Mouse (Mus musculus) right cerebral cortex, postnatal 14 days (tissue): ENCODE results near the gene Anapc15-ps.

Experiments
- DNase-seq: peaks from one replicate; pipeline ENCODE4 v3.0.0; 2022

The Anapc15-ps gene

DNA sequence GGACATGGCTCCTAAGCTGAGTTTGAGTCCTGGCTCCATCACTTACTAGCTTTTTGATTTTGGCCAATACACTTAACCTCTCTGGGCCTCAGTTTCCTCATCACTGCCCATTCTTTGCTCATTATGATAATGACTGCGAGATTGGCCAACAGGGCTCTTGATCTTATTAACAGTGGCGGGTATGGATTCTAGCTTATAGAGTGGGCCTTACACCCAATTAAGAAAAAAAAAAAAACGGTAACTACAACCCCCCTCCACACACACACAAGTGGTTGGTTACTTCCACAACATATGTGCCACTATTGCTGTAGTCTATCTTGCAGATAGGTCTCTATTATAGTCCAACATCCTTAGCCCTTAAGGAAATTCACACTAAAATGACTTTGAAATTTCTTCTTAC lies at the start of gene Anapc15-ps:
Gene Anapc15-ps, minus strand, starts transcription at position 101 of the 400 bp plus-strand sequence.
- no peak for DNase-seq

DNA sequence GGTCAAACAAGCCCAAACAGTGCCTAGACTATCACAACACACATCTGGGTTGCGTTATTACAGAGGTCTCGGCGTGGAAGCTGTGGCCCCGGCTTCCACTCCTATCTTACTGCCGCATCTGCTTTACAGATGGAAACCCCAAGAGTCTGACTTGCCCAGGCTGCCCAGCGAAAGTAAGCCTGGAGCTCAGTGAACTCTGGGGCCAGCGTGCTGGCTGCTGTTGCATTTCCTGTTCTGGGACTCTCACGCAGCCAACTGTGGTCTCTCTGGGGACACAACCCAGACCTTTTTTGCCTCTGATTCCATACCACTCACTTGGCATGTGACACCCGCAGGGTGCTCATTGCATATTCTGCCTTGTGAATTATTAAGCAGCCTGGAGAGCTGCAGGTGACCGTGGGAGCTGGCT lies 49.0 kb upstream of the Anapc15-ps start:
- DNase-seq, result no peak

DNA sequence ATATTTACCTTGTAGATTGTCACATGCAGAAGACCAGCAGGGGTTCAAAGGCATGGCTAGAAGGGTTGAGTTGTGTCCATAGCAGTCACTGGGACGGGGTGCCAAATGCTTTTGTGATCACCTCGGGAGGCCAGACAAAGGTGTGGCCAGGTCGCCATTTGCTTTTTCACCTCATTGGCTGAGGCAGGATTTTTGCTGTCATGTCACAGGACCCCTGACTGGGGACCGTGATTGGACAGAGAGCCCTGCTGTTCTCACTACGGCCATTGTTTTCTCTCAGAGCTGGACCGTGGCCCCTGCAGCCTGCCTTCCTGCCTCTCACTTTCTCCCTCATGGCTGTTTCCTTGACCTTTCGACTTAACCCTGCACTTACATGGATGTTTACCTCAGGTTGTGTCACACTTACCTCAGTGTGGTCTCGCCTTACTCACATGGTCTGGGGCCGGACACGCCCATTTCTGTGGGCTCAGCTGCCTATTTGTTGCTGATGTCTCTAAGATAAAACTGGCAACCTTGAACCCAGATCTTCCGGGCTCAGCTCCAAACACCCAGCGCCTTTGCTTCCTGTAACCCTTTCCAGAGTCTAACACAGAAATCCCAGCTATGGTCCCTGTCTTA lies 47.0 kb upstream of the Anapc15-ps start:
- no peak for DNase-seq

DNA sequence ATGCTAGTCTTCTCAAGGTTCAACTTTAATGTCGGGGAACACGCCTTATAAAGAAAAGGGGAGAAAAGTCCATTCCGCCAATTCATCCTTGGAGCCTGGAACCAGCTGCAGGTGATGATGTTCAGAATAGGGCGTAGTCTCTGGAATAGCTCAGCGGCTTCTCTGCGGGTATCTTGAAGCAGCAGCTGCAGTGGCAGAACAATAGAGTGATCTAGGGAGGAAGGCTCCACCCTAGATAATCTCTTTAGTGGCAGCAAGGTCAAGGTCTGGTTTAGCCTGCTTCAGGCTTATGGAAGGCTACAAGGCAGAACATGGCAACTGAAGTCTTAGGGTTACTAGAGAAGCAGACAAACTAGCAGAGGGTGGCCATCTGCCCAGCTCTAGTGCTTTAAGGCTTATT lies 46.2 kb upstream of the Anapc15-ps start:
- DNase-seq, result no peak

DNA sequence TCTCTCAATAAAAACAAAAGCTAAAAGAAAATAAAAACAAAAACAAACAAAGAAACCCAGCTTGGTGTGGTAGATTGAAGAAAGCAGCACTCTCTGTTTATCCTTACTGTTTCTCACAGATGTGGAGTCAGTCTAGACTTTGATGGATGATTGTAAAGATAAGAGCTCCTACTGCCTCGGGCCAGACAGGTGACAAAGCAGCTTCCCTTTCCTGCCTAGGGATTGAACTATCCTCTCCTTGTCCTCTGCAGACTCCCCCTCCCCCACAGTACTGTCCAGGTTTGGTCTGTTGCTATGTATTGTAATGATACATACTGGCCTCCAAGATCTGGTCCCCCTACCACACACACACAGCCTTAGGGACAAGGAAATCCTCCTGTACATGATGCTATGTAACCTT lies 45.5 kb upstream of the Anapc15-ps start:
- no peak for DNase-seq

DNA sequence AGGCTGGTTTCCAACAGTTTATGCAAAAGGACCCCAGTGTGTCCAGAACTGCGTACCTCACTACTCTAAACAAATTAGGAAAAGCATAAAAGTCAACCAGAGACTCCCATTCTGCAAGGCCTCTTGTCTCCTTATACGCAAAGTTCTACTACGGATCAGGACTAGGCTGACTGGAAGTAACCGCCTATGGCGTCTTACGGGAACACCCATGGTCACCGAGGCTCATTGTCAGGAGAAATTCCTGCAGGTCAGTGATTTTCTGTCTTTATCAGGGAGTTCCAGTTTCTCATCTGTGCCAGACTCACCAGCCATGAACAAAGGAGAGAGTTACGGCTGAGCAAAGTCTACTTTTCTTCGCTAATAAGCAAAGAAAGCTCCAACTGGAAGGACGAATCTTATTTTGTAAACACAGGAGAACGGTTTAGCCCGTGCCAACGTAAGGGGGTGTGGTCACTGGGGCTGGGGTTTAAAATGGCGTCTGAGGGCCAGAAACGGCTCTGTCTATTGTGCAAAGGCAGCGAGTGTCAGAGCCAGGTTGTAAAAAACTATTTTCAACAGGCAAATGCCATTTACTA lies 43.9 kb upstream of the Anapc15-ps start:
- no peak for DNase-seq

DNA sequence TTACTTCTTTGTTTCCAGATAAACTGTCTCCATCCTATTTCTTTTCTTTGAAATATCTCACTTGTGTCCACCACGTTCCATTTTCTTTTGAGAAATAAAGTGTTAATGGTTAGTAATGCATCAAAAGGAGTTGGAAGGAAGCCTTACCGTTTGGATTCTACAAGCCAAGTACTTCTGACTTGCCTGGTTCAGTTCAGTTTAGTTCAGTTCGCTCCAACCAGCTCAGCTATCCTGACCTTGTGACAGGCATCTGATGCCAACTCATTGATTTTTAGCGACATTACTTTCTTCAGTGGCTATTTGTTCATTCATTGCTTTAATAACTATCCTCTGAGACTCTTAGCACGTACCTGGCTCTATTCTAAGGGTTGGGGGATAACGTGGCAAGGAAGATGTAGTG lies 42.4 kb upstream of the Anapc15-ps start:
- no peak for DNase-seq

DNA sequence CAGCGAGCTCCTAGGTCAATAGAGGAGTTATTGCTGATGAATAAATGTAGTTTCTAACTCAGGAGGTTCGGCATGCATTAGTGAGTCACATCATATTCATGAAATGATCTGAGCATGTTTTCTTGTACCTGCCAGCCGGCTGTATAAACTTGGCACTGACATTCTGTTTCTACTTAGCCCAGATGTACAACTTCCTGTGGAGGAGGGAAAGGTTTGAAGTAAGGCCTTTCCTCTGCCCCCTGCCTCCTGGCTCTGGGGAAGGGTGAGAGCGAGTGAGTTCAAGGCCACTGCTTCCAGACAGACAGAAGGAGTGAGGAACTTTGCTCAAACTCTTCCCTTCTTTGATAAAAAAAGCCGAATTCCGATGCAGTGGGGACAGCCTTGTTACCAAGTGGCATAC lies 39.0 kb upstream of the Anapc15-ps start:
- no peak for DNase-seq

DNA sequence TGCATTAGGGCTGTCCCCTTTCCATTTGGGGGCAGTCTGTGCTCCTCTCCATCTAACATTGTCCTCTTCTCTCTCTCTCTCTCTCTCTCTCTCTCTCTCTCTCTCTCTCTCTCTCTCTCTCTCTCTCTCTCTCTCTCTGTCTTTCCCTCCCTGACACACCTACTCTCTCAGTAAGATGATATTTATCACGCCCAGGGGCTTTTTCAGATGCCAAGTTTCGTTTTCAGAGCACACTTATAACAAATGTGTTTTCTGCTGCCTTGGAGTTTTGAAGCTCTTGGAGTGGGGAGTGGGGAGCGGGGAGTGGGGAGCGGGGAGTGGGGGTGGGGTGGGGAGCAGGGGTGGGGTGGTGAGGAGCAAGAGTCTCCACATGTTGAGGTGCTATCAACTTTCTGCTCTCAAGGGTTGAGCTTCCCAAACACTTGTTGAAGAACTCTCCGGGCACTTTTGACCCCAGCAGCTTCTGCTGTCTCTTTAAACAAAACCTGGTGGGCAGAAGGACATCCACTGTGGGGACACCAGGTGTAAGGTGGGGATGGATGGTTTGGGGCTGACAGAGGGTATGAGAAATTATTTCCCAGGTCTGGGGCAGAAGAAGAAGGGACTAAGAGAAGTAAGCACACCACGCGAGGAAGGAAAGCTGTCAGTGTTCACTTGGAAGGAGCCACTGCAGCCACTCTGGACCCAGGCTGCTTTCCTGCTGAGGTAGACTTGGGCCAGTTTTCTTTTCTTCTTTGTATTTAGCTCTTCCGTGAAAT lies 36.8 kb upstream of the Anapc15-ps start:
- DNase-seq, result no peak

DNA sequence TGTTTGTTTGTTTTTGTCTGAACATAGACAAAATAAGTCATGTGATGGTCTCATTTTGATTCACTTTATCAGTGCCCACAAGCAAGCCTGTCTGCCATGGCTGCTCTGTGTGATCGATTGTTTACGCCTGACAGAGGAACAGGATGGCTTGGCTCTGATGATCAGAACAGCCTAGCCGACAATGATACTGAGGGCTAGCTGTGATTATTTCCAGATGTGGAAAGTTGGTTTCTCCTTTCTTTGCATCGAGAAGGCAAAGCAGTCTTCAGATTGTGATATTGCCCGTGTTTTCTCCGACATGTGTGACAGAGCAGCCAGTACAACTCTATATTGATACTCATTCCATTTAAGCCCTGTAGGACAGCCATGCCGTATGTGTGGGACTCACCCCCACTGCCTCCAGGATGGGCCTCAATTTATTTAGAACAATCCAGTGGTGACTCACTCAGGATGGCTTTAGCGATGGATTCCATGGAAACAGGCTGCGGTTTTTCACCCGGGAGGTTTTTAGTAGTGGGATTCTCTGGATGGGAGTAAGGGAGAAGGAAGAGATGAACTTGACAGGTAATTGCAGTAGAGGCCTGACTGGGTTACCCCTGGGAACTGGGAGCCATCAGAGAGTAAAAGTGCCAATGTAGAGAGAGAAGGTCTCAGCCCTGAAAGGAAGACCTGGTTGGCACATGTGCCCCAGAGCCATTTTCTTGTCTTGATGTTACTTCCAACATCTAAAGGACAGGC lies 36.1 kb upstream of the Anapc15-ps start:
- DNase-seq, result no peak

DNA sequence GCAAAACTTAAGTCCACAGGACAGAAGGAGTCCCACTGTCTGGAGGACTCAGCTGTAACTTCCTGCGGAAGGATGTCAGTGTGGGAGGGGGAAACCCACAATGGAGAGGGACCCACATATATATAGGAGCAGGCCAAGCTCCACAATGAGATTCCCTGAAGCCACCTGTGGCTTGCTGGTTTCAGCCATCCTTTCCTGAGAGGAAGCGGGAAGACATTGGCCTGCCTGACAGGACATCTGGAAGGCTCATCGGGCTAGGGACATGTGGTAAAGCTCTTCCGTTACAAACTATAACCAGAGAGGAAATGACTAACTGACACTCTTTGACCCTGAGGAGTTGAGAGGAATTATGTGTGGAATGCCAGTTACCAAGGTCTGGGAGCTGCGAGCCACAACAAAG lies 34.8 kb upstream of the Anapc15-ps start:
- no peak for DNase-seq

DNA sequence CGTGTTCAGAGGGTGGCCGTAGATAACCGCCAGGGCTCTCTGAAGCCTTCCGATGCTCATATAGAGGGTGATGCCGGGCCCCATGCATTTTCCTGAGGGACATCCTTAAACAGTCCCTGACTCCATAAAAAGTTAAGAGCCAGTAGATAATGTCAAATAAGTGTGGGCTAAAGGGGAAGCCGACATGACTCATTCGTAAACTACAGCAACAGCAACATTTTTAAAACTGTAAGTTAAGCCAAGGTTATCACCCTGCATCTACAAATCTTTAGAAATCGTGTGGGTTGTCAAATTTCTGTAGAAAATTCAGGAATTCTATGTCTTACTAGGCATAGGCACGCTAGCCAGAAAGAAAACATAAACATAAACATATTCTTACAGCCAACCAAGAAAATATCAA lies 33.6 kb upstream of the Anapc15-ps start:
- DNase-seq, result no peak

DNA sequence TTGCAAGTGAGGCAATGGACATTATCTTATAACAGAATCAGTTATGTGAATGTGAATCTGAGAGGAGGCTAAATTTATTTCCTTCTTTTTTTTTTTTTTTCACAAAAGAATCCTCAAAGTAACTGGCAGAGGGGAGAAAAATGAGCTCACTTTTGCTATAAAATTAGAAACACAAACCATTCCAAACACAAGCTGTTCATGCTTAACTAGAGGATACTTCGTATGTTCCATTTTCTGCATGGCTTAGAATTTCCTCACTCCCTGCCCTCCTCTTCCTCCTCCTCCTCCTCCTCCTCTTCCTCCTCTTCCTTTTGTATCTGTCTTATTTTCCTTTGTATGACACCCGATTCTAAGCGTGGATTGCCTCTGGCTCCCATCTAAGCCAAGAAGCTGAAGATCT lies 32.5 kb upstream of the Anapc15-ps start:
- DNase-seq, result no peak

DNA sequence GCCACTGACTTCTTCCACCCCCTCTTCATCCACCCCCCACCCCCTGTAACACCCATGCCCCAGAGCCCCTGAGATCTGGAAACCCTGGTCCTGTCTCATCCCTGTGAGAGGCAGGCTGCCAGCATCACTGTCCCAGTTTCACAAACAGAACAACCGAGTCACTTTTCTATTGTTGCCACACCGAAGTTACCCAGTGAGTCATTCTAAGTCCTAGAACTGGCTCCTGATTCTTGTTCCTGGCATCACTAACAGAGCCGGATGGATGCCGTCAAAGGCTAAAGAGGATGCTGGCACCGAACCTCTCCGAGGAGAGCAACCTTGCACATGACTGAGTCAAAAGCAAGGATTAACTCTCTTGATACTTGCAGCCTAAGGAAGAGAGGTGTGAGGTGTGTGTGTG lies 31.6 kb upstream of the Anapc15-ps start:
- DNase-seq, result no peak

DNA sequence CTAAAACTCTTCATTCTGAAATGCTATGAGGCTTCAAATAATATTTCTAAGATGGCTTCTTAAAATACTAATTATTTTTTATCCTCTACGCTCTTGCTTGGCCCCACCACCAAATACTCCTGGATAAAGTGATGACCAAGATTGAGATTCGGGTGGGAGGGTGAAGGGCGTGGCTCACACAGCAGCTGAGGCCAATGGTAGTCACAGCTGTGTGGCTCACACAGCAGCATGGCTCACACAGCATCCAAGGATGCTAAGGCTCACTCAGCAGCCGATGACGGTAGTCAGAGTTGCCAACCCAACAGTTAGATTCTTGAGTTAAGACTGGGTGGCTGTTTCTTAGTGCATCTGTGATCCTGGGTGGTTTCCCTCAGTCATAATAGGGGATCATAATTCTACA lies 30.5 kb upstream of the Anapc15-ps start:
- DNase-seq, result no peak

DNA sequence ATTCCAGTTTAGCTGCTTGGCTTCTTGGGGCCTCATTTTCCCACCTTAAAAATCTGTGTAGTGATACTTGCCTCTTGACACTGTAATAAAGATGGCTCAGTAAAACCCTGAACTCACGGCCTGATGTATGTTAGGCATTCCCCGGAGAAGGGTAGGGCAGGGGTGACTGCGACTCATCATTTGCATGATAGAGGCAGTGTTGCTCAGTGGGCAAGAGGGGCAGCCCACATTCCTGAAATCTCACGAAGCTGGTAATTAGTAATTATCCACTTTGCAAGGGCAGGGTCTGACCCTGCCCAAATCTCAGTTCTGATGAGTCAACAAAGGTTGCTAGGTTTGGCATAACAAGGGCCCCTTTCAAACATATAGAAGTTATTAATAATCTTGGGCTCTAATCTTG lies 27.2 kb upstream of the Anapc15-ps start:
- DNase-seq, result no peak

DNA sequence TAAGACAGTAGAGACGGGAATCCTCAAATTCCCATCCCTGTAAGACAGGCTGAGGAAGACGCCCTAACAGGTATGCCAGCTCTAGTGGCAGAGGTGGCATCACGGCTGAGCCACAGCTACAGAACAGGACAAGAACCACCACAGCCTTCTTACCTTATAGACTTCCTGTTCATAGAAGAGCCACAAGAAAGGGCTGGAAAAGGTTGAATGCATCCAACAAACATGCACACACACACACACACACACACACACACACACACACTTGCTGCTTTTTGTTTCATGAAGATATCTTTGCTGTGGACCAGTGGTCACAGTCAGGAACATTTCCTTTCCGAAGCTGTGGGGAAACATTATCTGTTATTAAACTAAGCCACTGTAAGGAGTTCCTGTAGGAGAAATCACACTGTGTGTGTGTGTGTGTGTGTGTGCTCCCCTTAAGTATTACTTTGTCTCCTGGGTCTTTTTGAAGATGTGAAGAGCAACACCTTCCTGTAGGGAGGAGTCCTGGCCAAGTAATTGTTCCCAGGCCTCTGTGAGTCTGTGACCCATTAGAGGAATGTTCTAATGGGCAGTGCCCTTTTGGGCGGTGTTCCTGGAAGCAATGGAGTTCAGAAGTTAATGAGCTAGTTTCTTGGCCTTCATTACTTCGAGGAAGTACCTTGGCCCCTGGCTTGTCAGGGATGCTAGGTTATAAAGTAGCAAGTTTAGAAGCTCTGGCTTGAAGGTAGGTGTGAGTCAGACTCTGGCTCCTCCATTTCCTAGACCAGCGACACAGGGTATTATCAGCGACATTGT lies 25.9 kb upstream of the Anapc15-ps start:
- DNase-seq, result no peak

DNA sequence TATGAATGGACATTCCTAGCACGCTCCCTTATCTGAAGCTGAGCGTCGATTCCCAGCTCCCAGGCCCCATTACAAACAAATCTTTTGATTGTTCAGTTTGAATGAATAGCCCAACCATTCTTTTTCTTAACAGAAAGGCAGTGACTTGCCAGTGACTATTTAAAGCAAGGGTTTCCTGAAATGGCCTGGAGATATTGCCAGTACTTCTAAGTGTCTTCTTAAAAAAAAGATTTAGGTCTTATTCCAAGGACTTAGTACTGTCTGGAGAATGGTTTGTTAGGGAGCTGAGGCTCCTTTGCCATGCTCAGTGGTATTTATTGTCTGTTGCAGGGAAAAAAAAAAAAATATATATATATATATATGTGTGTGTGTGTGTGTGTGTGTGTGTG lies 23.0 kb upstream of the Anapc15-ps start:
- DNase-seq, result no peak

DNA sequence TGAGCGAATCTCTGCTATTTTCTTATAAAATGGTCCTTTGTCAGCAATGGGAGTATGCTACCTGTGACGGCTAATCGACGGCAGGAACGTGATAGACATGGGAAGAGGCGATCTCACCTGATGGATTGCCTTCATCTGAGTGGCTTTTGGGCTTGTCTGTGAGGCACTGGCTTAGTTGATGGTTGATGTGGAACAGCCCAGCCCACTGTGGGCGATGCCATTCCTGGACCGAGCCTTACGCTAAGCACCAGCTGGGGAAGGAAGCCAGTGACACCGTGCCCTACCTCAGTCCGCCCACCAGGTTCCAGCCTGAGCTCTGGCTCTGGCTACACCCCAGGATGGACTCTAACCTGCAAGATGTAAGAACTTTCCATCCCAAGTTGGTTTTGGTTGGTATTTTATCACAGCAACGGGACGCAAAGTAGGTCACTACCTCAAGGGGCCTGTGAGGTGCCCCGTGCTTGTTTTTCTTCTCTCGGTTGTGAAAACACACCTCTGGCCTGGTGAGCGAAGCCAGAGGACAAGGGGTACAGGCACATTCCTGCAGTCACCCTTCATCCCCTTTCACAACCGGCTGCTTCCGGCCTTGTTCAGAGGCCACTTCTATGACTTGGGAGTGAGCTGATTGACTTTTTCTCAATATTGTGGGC lies 22.5 kb upstream of the Anapc15-ps start:
- no peak for DNase-seq

DNA sequence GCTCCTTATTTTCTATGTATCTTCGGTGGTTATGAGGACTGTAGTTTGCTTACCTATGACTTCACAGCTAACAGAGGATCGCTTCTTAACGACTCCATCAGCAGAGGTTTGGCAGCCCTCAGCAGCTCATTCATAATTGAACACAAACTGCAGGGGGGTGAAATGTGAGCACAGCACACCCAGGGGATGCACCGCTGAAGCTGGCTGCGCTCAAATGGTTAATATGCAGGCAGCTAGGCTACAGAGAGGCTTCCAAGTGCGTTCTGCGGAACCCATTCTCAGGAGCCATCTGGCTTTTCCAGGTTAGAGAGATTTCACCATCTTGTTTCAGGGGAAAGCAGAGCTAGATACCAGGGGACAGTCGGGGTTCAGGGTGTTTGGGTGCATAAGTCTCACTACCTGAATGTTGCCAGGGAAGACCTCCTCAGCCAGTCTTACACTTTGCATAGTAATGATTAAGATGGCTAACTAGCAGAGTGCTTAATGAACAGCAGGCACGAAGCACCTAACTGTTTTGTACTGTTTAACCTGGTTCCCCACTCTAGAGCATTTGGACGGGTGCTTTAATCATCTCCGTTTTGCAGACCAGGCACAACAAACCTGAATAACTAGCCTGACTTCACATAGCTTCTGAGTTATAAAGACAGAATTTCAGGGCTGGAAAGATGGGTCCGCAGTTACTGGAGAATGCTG lies 21.5 kb upstream of the Anapc15-ps start:
- DNase-seq, result no peak

DNA sequence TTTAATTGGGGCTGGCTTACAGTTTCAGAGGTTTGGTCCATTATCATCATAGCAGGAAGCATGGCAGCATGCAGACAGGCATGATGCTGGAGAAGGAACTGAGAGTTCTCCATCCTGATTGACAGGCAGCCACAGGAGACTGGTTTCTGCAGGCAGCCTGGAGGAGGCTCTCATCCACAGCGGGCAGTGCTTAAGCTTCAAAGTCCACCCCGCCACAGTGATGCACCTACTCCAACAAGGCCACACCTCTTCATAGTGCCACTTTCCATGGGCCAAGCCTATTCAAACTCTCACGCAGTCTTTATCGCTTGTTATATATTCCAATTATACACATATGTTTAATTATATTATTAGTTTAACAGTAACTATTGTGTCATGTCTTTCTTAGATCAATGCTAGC lies 18.1 kb upstream of the Anapc15-ps start:
- no peak for DNase-seq

DNA sequence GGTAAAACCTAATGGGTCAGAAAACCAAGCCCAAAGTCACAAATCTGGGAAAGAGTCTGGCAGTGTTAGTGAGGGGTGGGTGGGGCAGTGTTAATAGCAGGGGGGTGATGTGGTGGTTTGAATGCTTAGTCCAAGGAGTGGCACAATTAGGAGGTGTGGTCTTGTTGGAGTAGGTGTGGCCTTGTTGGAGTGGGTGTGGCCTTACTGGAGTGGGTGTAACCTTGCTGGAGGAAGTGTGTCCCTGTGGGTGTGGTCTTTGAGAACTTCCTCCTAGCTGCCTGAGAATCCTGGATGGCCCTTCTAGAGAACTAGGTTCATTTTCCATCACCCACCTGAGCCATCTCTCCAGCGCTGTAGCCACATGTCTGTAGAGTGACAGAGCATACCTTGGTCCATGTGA lies 16.6 kb upstream of the Anapc15-ps start:
- no peak for DNase-seq
